Mouse (Mus musculus) intestine, embryonic 16.5 days (tissue): ENCODE measurements at regions not wholly inside any gene's neighbourhood (a gene's known extent, or its start where the extent isn't known, plus 50 kb on each side); places are given as distances from the start of the nearest gene placed in this dataset.

Experiments used
- ATAC-seq: fragments of 200-750 bp; cut with Nextera tagmentation; 2 replicates; pipeline ENCODE4 v1.8.0; 2017; ENCODE audit warnings: moderate TSS enrichment, moderate library complexity
- H3K27ac ChIP-seq: fragments of 300-500 bp; sonication (generic); 2 replicates; pipeline ENCODE4 v1.5.1; 2014; ENCODE audit warnings: mild to moderate bottlenecking, low read length
- H3K27me3 ChIP-seq: fragments of 300-500 bp; sonication (generic); replicated peaks from 2 replicates; pipeline ENCODE4 v1.6.1; 2014; ENCODE audit warnings: low read length, control low read depth, mixed read lengths; ENCODE audit not compliant: control insufficient read depth, insufficient read depth
- H3K36me3 ChIP-seq: fragments of 300-500 bp; sonication (generic); 2 replicates; pipeline ENCODE4 v1.6.1; 2014; ENCODE audit warnings: low read length, control low read depth; ENCODE audit not compliant: control insufficient read depth, insufficient read depth
- H3K4me1 ChIP-seq: fragments of 300-500 bp; sonication (generic); 2 replicates; pipeline ENCODE4 v1.6.1; 2014; ENCODE audit warnings: low read length, control low read depth, mixed read lengths; ENCODE audit not compliant: control insufficient read depth, insufficient read depth
- H3K4me2 ChIP-seq: fragments of 300-500 bp; sonication (generic); 2 replicates; pipeline ENCODE4 v1.6.1; 2014; ENCODE audit warnings: low read depth, low read length, control low read depth
- H3K4me3 ChIP-seq: fragments of 300-500 bp; sonication (generic); 2 replicates; pipeline ENCODE4 v1.5.1; 2014; ENCODE audit warnings: mild to moderate bottlenecking, low read length
- H3K9ac ChIP-seq: fragments of 300-500 bp; sonication (generic); 2 replicates; pipeline ENCODE4 v1.6.1; 2014; ENCODE audit warnings: low read depth, low read length
- H3K9me3 ChIP-seq: fragments of 300-500 bp; sonication (generic); 2 replicates; pipeline ENCODE4 v1.6.1; 2016; ENCODE audit warnings: low read length, control low read depth; ENCODE audit not compliant: control insufficient read depth
- WGBS: fragments of 180-500 bp; shearing (Covaris S2); extraction: QIAGEN DNeasy Blood & Tissue Kit; methylation state at CpG from one replicate; pipeline ENCODE4 v1.1.7; 2014; 5-methylcytosine and 5-hydroxymethylcytosine counted together

DNA sequence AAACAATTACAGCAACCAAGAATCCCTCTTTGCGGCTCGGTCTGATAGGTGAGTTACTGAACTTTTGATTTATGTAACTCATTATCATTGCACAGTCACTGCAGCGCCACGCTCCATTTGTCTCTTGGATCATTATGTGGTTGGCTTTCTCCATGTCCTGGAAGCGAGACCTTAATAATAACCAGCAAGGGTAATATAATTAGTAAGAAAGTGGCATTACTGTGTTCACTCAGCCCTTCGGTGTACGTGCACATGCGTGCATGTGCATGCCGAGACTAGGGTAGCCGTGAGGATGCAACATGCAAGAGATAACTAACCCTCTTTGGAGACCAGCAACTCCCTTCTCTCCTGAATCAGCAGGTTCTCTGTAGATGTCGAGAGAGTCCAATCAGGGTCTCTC is 114.9 kb upstream of the Camk1g start:
- Histone ChIP-seq H3K9ac (no peak overlapping the region), H3K27me3 (no peaks in the 10 kb centered on the region), H3K4me2 (no peak overlapping the region), H3K9me3 (no peaks in the 10 kb centered on the region), H3K4me3 (no peak overlapping the region), H3K36me3 (no peaks in the 10 kb centered on the region), H3K4me1 (no peaks in the 10 kb centered on the region), H3K27ac (no peak overlapping the region)
- no peak for ATAC-seq
- 80% methylated on average over 11 of the region's 11 CpGs for WGBS

DNA sequence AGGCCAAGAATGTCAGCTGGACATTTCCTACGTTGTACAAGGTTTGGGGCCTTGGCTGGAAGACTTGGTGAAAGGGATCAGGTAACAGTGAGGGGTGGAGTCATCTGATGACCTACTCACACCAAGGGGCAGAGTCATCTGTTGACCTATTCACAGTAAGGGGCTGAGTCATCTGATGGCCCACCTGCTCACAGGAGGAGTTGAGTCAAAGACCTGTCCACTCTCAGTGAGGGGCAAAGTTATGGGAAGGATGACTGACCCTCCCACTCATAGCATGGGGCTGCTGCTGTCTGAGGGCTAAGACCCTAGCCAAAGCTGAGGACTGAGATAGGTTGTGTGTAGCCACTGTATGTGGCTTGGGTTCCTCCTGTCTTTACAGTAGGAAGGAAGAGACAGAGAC is 107.2 kb upstream of the Camk1g start:
- Histone ChIP-seq H3K27me3 (no peaks in the 10 kb centered on the region), H3K36me3 (no peaks in the 10 kb centered on the region), H3K9me3 (no peaks in the 10 kb centered on the region), H3K4me1 (no peaks in the 10 kb centered on the region), H3K9ac (no peak overlapping the region), H3K4me2 (no peak overlapping the region), H3K27ac (no peak overlapping the region), H3K4me3 (no peak overlapping the region)
- no peak for ATAC-seq
- 69% methylated on average over 1 of the region's 1 CpGs for WGBS

DNA sequence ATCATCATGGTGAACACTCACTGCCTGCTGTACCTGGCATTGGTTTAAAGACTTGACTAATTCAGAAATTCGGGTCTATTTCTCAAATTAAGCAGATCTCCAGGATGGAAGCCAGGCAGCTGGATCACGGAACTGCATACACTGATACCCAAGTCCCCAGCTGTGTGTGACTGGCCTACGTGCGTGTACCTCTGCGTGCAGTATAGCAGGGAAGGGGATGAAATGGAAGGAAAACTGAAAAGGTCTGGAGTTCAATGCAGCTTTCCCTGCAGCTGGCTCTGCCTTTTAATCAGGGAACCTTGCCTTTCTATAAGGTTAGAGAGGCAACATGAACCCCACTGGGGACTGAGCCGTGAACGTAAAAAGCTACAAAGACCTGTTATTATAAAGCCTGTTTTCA is 106.7 kb upstream of the Camk1g start:
- H3K27me3 ChIP-seq = no peaks in the 10 kb centered on the region
- H3K4me2 ChIP-seq = no peak overlapping the region
- WGBS = 86% methylated on average over 7 of the region's 7 CpGs
- no peak overlapping the region for H3K9ac ChIP-seq
- no peak for ATAC-seq
- H3K9me3 ChIP-seq = no peaks in the 10 kb centered on the region
- no peak overlapping the region for H3K27ac ChIP-seq
- no peaks in the 10 kb centered on the region for H3K4me1 ChIP-seq
- no peak overlapping the region for H3K4me3 ChIP-seq
- no peaks in the 10 kb centered on the region for H3K36me3 ChIP-seq

DNA sequence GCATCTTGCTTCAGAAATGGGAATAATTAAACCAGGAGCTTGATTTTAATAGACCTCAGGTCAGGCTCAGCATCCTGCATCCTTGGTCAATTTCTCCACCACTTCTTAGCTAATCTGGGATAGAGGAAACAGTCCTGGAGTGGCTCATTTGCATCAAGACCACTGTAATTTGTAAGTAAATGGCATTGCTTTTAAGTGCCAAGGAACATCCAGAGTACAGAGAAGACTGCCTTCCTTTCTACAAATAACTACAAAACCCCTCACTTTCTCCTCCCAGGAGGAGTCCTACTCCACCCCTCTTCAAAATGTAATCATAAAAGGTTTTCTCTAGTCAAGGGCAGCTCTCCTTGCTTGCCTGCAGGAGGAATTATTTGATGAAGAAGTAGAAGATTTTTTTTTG is 96.2 kb upstream of the Camk1g start:
- no peaks in the 10 kb centered on the region for H3K36me3 ChIP-seq
- H3K4me3 ChIP-seq = no peak overlapping the region
- no peak overlapping the region for H3K9ac ChIP-seq
- no peak for ATAC-seq
- no peak overlapping the region for H3K4me2 ChIP-seq
- H3K27ac ChIP-seq = no peak overlapping the region
- no peaks in the 10 kb centered on the region for H3K27me3 ChIP-seq
- H3K9me3 ChIP-seq = no peaks in the 10 kb centered on the region
- H3K4me1 ChIP-seq = no peaks in the 10 kb centered on the region

DNA sequence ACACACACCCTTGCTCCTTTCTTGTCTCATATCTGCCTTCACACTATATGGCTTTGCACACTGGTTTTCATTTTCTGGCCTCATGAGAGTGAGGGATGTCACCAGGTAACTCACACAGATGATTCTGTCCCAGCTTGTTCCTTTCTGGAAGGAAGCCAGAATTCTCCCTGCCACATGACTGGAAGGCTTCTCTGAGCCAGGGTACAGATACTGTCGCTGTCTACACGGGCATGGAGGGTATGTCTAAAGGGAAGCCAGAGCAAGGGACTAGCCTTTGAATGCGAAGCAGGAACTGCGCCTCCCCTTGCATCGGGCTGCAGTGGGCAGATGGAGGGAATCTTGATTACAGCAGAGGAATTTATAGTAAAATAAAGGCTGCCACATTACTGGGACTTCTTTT is 89.6 kb upstream of the Camk1g start:
- no peaks in the 10 kb centered on the region for H3K9me3 ChIP-seq
- H3K4me1 ChIP-seq = no peaks in the 10 kb centered on the region
- no peak overlapping the region for H3K4me3 ChIP-seq
- no peak overlapping the region for H3K4me2 ChIP-seq
- H3K36me3 ChIP-seq = no peaks in the 10 kb centered on the region
- no peak overlapping the region for H3K27ac ChIP-seq
- no peak for ATAC-seq
- 83% methylated on average over 5 of the region's 5 CpGs for WGBS
- H3K9ac ChIP-seq = no peak overlapping the region
- H3K27me3 ChIP-seq = no peaks in the 10 kb centered on the region

DNA sequence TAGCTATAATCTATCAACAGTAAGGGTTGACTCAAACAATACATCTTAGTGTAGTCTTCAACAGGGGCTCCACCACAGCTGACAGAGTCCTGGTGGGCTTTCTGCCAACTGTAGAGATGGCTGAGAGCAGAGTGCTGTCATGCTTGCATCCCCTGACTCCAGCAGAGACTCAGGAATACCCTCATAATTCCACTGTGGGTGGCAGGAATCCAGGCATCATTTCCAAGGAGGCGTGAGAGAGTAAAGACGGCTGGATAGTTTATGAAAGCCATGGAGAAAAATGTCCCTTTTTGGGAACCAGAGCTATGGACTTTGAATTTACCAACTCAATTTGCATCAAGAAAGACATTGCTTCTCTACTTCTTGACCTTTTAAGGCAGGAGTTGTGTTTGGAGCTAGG is 87.8 kb upstream of the Camk1g start:
- Histone ChIP-seq H3K4me2 (no peak overlapping the region), H3K4me1 (no peaks in the 10 kb centered on the region), H3K4me3 (no peak overlapping the region), H3K27ac (no peak overlapping the region), H3K27me3 (no peaks in the 10 kb centered on the region), H3K9ac (no peak overlapping the region), H3K36me3 (no peaks in the 10 kb centered on the region), H3K9me3 (no peaks in the 10 kb centered on the region)
- WGBS = 66% methylated on average over 2 of the region's 2 CpGs
- ATAC-seq = no peak

DNA sequence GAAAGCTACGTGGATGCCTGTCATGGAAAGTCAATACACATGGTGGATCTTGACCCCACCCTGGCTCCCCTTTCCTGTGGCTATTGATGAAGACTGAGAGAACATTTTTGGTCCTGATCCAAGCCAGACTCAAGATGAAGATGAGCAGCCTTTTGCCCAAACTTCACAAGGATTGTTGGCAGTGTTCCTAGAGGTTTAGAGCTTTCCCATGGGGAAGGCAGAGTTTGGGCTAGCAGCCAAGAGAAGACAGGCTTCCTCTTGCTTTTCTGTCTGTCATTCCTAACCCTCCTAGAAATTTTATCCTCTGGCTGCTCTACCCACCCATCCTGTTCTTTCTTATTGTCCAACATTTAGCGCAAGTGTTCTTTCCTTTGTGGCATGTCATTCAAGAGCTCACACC is 83.6 kb upstream of the Camk1g start:
- ATAC-seq = no peak
- H3K27me3 ChIP-seq = no peaks in the 10 kb centered on the region
- H3K27ac ChIP-seq = no peak overlapping the region
- no peak overlapping the region for H3K4me2 ChIP-seq
- no peak overlapping the region for H3K4me3 ChIP-seq
- H3K36me3 ChIP-seq = no peaks in the 10 kb centered on the region
- 61% methylated on average over 2 of the region's 2 CpGs for WGBS
- no peak overlapping the region for H3K9ac ChIP-seq
- H3K9me3 ChIP-seq = no peaks in the 10 kb centered on the region
- peaks cover 11% of the 10 kb centered on the region for H3K4me1 ChIP-seq

DNA sequence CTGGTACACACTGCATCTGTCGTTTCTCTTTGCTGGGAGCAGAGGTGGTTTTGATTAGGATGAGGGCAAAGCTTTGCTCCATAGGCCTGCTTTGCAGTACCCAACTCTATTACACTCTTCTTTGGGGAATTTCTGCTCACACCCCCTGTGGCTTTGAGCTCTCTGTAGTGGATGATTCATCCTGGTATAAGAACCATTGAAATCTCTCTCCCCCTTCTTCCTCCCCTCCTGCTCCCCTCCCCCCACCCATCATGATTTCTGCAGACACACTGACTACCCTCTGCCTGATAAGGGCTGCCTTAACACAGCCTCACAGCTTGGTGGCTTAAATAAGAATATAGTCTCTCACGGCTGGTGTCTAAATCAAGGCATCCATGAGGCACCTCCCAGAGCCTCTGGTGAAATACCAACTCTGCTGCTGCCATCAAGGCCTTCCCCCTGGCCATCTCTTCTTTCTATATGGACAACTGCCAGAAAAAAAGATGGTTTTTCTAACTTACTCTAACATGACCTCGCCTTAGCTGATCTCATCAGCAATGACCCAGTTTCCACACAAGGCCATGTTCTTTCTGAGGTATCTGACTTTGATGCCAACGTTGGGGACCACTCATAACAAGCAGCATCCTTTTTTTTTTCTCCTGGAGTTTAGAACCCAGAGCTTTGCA is 81.5 kb upstream of the Camk1g start:
- ATAC-seq = no peak
- Histone ChIP-seq H3K4me2 (no peak overlapping the region), H3K4me3 (no peak overlapping the region), H3K36me3 (no peaks in the 10 kb centered on the region), H3K27me3 (no peaks in the 10 kb centered on the region), H3K9me3 (no peaks in the 10 kb centered on the region), H3K4me1 (peaks cover 11% of the 10 kb centered on the region), H3K27ac (no peak overlapping the region), H3K9ac (no peak overlapping the region)
- WGBS = 66% methylated on average over 4 of the region's 4 CpGs

DNA sequence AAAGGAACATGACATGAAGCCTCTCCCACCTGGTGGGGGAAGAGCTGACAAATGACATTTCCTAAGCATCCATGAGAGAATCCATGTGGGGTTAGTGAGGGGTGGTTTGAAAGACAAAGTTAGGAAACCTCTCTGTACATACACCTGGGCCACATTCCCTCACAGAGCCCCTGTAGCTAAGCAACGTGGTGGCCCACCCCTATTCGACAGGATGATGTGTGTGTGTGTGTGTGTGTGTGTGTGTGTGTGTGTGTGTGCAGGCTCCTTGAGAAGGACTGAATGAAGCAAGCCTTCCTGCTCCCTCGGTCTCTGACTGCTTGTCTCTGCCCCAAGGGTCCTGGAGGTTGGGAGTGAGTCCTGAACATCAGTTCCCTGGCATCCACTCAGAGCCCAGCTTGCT is 80.7 kb upstream of the Camk1g start:
- Histone ChIP-seq H3K36me3 (no peaks in the 10 kb centered on the region), H3K27ac (no peak overlapping the region), H3K4me3 (no peak overlapping the region), H3K9me3 (no peaks in the 10 kb centered on the region), H3K4me1 (peaks cover 11% of the 10 kb centered on the region), H3K27me3 (no peaks in the 10 kb centered on the region), H3K9ac (no peak overlapping the region), H3K4me2 (no peak overlapping the region)
- 30% methylated on average over 3 of the region's 3 CpGs for WGBS
- no peak for ATAC-seq

DNA sequence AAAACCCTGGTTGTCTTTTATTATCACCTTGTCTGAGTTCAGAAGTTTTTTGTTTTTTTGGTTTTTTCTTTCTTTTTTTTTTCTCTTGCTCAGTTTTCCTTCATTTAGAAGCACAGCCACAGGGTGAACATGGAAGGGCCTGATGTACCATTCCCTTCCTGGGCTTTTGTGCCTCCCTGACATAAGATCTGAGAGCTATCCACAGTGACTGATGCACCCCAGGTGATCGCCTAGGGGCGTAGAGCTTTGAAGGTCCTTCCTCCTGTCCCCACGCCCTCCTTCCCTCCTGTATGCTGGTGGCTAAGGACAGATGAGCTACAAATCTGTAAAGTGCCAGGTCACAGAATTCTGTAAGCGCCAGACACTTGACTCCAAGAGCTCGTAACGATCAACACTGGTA is 80.1 kb upstream of the Camk1g start:
- WGBS = 64% methylated on average over 6 of the region's 6 CpGs
- no peaks in the 10 kb centered on the region for H3K27me3 ChIP-seq
- H3K4me1 ChIP-seq = peaks cover 11% of the 10 kb centered on the region
- no peak overlapping the region for H3K4me2 ChIP-seq
- ATAC-seq = no peak
- no peak overlapping the region for H3K4me3 ChIP-seq
- no peak overlapping the region for H3K9ac ChIP-seq
- H3K27ac ChIP-seq = 0 out of 2 replicates have a peak overlapping the region, but pooled peaks have one; percentile 40
- H3K9me3 ChIP-seq = no peaks in the 10 kb centered on the region
- no peaks in the 10 kb centered on the region for H3K36me3 ChIP-seq
